Mouse (Mus musculus): ENCODE data around the gene Arfip1. TPM values are rescaled to one million over a fixed set of nuclear protein-coding genes. Genes with fewer than 3 reads are reported as not detected.

Gene Arfip1
- polyA plus RNA-seq, 1 experiment from 2014 or later, result 49.0 TPM

- H3K27ac ChIP-seq (ENCODE audit: low read length), result no peak overlapping the region
- H3K4me2 ChIP-seq (ENCODE audit: low read depth, low read length), result no peak overlapping the region
- H3K36me3 ChIP-seq (ENCODE audit: control insufficient read depth, insufficient read depth, low read length), result 0 out of 2 replicates have a peak, but pooled peaks cover 3% of the 10 kb centered on the region
- H3K27me3 ChIP-seq (replicated peaks; ENCODE audit: control insufficient read depth, insufficient read depth, low read length), result no peaks in the 10 kb centered on the region
- no peak for ATAC-seq
- no peak overlapping the region for H3K9ac ChIP-seq (ENCODE audit: low read depth, low read length)
- WGBS, result 87% methylated on average over 4 of the region's 4 CpGs
- no peak overlapping the region for H3K4me3 ChIP-seq (ENCODE audit: low read length)
- no peaks in the 10 kb centered on the region for H3K4me1 ChIP-seq (ENCODE audit: control insufficient read depth, insufficient read depth, low read length)
- no peaks in the 10 kb centered on the region for H3K9me3 ChIP-seq (ENCODE audit: control insufficient read depth, low read length)
Observed at GRCm38 (mm10) chr3:84505193-84505592, 77.2 kb downstream of the Arfip1 start.

- H3K9ac ChIP-seq (ENCODE audit: low read depth, low read length), result no peak overlapping the region
- H3K4me1 ChIP-seq (ENCODE audit: control insufficient read depth, insufficient read depth, low read length), result no peaks in the 10 kb centered on the region
- no peak for ATAC-seq
- H3K4me3 ChIP-seq (ENCODE audit: low read length), result no peak overlapping the region
- H3K4me2 ChIP-seq (ENCODE audit: low read depth, low read length), result no peak overlapping the region
- no peaks in the 10 kb centered on the region for H3K27me3 ChIP-seq (replicated peaks; ENCODE audit: control insufficient read depth, insufficient read depth, low read length)
- H3K9me3 ChIP-seq (ENCODE audit: control insufficient read depth, low read length), result no peaks in the 10 kb centered on the region
- H3K27ac ChIP-seq (ENCODE audit: low read length), result no peak overlapping the region
- WGBS, result 90% methylated on average over 8 of the region's 8 CpGs
- 0 out of 2 replicates have a peak, but pooled peaks cover 3% of the 10 kb centered on the region for H3K36me3 ChIP-seq (ENCODE audit: control insufficient read depth, insufficient read depth, low read length)
Observed at GRCm38 (mm10) chr3:84504291-84504690, 78.1 kb downstream of the Arfip1 start.

- Histone ChIP-seq H3K27ac (ENCODE audit: low read length) (no peak overlapping the region), H3K9me3 (ENCODE audit: control insufficient read depth, low read length) (no peaks in the 10 kb centered on the region), H3K27me3 (replicated peaks; ENCODE audit: control insufficient read depth, insufficient read depth, low read length) (no peaks in the 10 kb centered on the region), H3K4me1 (ENCODE audit: control insufficient read depth, insufficient read depth, low read length) (no peaks in the 10 kb centered on the region), H3K4me3 (ENCODE audit: low read length) (no peak overlapping the region), H3K36me3 (ENCODE audit: control insufficient read depth, insufficient read depth, low read length) (0 out of 2 replicates have a peak, but pooled peaks cover 3% of the 10 kb centered on the region), H3K4me2 (ENCODE audit: low read depth, low read length) (no peak overlapping the region), H3K9ac (ENCODE audit: low read depth, low read length) (no peak overlapping the region)
- ATAC-seq, result no peak
- 83% methylated on average over 2 of the region's 2 CpGs for WGBS
Observed at GRCm38 (mm10) chr3:84502101-84502500, 80.3 kb downstream of the Arfip1 start.

- Histone ChIP-seq H3K4me2 (ENCODE audit: low read depth, low read length) (no peak overlapping the region), H3K36me3 (ENCODE audit: control insufficient read depth, insufficient read depth, low read length) (0 out of 2 replicates have a peak, but pooled peaks cover 3% of the 10 kb centered on the region), H3K27ac (ENCODE audit: low read length) (no peak overlapping the region), H3K27me3 (replicated peaks; ENCODE audit: control insufficient read depth, insufficient read depth, low read length) (no peaks in the 10 kb centered on the region), H3K9me3 (ENCODE audit: control insufficient read depth, low read length) (no peaks in the 10 kb centered on the region), H3K4me3 (ENCODE audit: low read length) (no peak overlapping the region), H3K4me1 (ENCODE audit: control insufficient read depth, insufficient read depth, low read length) (no peaks in the 10 kb centered on the region), H3K9ac (ENCODE audit: low read depth, low read length) (no peak overlapping the region)
- no peak for ATAC-seq
- 80% methylated on average over 10 of the region's 10 CpGs for WGBS
Observed at GRCm38 (mm10) chr3:84500491-84500890, 81.9 kb downstream of the Arfip1 start.

GRCm38 (mm10) chr3:84497718-84498117 lies 84.7 kb downstream of the Arfip1 start:
- Histone ChIP-seq H3K27me3 (replicated peaks; ENCODE audit: control insufficient read depth, insufficient read depth, low read length) (no peaks in the 10 kb centered on the region), H3K36me3 (ENCODE audit: control insufficient read depth, insufficient read depth, low read length) (peaks cover 4% of the 10 kb centered on the region; the same call in 1 of the 2 replicates), H3K4me3 (ENCODE audit: low read length) (no peak overlapping the region), H3K9ac (ENCODE audit: low read depth, low read length) (no peak overlapping the region), H3K4me2 (ENCODE audit: low read depth, low read length) (no peak overlapping the region), H3K9me3 (ENCODE audit: control insufficient read depth, low read length) (no peaks in the 10 kb centered on the region), H3K27ac (ENCODE audit: low read length) (no peak overlapping the region), H3K4me1 (ENCODE audit: control insufficient read depth, insufficient read depth, low read length) (no peaks in the 10 kb centered on the region)
- 84% methylated on average over 11 of the region's 11 CpGs for WGBS
- ATAC-seq, result no peak

GRCm38 (mm10) chr3:84492657-84493056 lies 89.8 kb downstream of the Arfip1 start:
- Histone ChIP-seq H3K4me2 (ENCODE audit: low read depth, low read length) (no peak overlapping the region), H3K27me3 (replicated peaks; ENCODE audit: control insufficient read depth, insufficient read depth, low read length) (no peaks in the 10 kb centered on the region), H3K4me1 (ENCODE audit: control insufficient read depth, insufficient read depth, low read length) (no peaks in the 10 kb centered on the region; the same call in 1 of the 2 replicates), H3K27ac (ENCODE audit: low read length) (no peak overlapping the region), H3K9me3 (ENCODE audit: control insufficient read depth, low read length) (no peaks in the 10 kb centered on the region), H3K36me3 (ENCODE audit: control insufficient read depth, insufficient read depth, low read length) (peaks cover 4% of the 10 kb centered on the region; the same call in 1 of the 2 replicates), H3K9ac (ENCODE audit: low read depth, low read length) (no peak overlapping the region), H3K4me3 (ENCODE audit: low read length) (no peak overlapping the region)
- 87% methylated on average over 8 of the region's 8 CpGs for WGBS
- ATAC-seq, result no peak

GRCm38 (mm10) chr3:84492148-84492547 lies 90.3 kb downstream of the Arfip1 start:
- H3K4me1 ChIP-seq (ENCODE audit: control insufficient read depth, insufficient read depth, low read length), result no peaks in the 10 kb centered on the region; the same call in 1 of the 2 replicates
- peaks cover 4% of the 10 kb centered on the region; the same call in 1 of the 2 replicates for H3K36me3 ChIP-seq (ENCODE audit: control insufficient read depth, insufficient read depth, low read length)
- no peak overlapping the region for H3K4me2 ChIP-seq (ENCODE audit: low read depth, low read length)
- H3K9me3 ChIP-seq (ENCODE audit: control insufficient read depth, low read length), result no peaks in the 10 kb centered on the region
- H3K9ac ChIP-seq (ENCODE audit: low read depth, low read length), result no peak overlapping the region
- no peaks in the 10 kb centered on the region for H3K27me3 ChIP-seq (replicated peaks; ENCODE audit: control insufficient read depth, insufficient read depth, low read length)
- 67% methylated on average over 4 of the region's 4 CpGs for WGBS
- no peak overlapping the region for H3K27ac ChIP-seq (ENCODE audit: low read length)
- H3K4me3 ChIP-seq (ENCODE audit: low read length), result no peak overlapping the region
- ATAC-seq, result no peak

GRCm38 (mm10) chr3:84488716-84489115 lies 93.7 kb downstream of the Arfip1 start:
- Histone ChIP-seq H3K36me3 (ENCODE audit: control insufficient read depth, insufficient read depth, low read length) (peaks cover 4% of the 10 kb centered on the region; the same call in 1 of the 2 replicates), H3K4me3 (ENCODE audit: low read length) (no peak overlapping the region), H3K9me3 (ENCODE audit: control insufficient read depth, low read length) (no peaks in the 10 kb centered on the region), H3K27me3 (replicated peaks; ENCODE audit: control insufficient read depth, insufficient read depth, low read length) (no peaks in the 10 kb centered on the region), H3K9ac (ENCODE audit: low read depth, low read length) (no peak overlapping the region), H3K4me1 (ENCODE audit: control insufficient read depth, insufficient read depth, low read length) (no peaks in the 10 kb centered on the region; the same call in 1 of the 2 replicates), H3K4me2 (ENCODE audit: low read depth, low read length) (no peak overlapping the region), H3K27ac (ENCODE audit: low read length) (no peak overlapping the region)
- WGBS, result 67% methylated on average over 6 of the region's 6 CpGs
- no peak for ATAC-seq

GRCm38 (mm10) chr3:84484891-84485290 lies 97.5 kb downstream of the Arfip1 start:
- Histone ChIP-seq H3K27ac (ENCODE audit: low read length) (no peak overlapping the region), H3K9me3 (ENCODE audit: control insufficient read depth, low read length) (no peaks in the 10 kb centered on the region), H3K4me3 (ENCODE audit: low read length) (no peak overlapping the region), H3K4me1 (ENCODE audit: control insufficient read depth, insufficient read depth, low read length) (no peaks in the 10 kb centered on the region; the same call in none of the 2 replicates), H3K27me3 (replicated peaks; ENCODE audit: control insufficient read depth, insufficient read depth, low read length) (no peaks in the 10 kb centered on the region), H3K4me2 (ENCODE audit: low read depth, low read length) (no peak overlapping the region), H3K9ac (ENCODE audit: low read depth, low read length) (no peak overlapping the region), H3K36me3 (ENCODE audit: control insufficient read depth, insufficient read depth, low read length) (no peaks in the 10 kb centered on the region)
- WGBS, result 56% methylated on average over 3 of the region's 3 CpGs
- no peak for ATAC-seq

- Histone ChIP-seq H3K27me3 (replicated peaks; ENCODE audit: control insufficient read depth, insufficient read depth, low read length) (no peaks in the 10 kb centered on the region), H3K27ac (ENCODE audit: low read length) (no peak overlapping the region), H3K4me1 (ENCODE audit: control insufficient read depth, insufficient read depth, low read length) (no peaks in the 10 kb centered on the region; the same call in 1 of the 2 replicates), H3K36me3 (ENCODE audit: control insufficient read depth, insufficient read depth, low read length) (no peaks in the 10 kb centered on the region), H3K9ac (ENCODE audit: low read depth, low read length) (no peak overlapping the region), H3K4me3 (ENCODE audit: low read length) (no peak overlapping the region), H3K4me2 (ENCODE audit: low read depth, low read length) (no peak overlapping the region), H3K9me3 (ENCODE audit: control insufficient read depth, low read length) (no peaks in the 10 kb centered on the region)
- 75% methylated on average over 4 of the region's 4 CpGs for WGBS
- ATAC-seq, result no peak
Observed at GRCm38 (mm10) chr3:84484333-84484732, 98.1 kb downstream of the Arfip1 start.

Measured in intestine, embryonic 16.5 days (tissue).